Mouse (Mus musculus) spleen, postnatal 14 days (tissue): ENCODE measurements around the gene Sfta2.

Experiments used
- DNase-seq, 2 experiments: peaks; one replicate each; pipeline ENCODE4 v3.0.0; 2021 to 2022; ENCODE audit warnings: low spot score in 2 of 2

The Sfta2 gene

DNA sequence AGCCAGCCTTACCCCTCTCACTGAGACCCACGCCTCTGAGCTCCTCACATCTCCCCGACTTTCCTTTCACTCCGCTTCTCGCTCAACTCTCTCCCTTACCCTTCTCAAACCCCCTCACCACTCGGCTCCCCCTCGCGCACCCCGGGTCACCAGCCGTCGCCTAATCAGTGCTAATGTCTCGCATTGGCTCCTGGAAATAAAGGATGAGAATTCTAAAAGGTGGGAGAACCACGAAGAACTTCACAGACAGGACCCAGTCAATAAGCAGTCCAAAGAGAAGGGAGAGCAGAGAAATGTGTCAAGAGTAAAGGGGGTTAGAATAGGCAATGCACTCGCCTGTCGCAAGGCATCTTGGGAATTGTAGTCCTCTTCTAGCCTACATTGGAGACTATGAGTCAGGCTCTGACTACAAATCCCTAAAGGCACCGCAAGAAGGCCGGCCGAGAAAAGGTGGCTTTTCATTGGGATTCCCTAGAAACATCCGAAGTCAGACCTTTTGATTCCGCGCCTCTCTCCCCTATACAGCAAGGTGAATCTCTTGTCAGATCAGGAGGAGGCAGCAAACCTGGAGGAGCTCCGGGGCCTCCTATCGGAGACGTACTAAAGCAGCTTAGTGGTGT lies 72.2 kb downstream of the Sfta2 start, which contains the start of gene Gtf2h4:
TSS of gene Gtf2h4 (minus strand) at position 324 of the 620 bp plus-strand sequence.
- peak; percentile 55 to 80 for DNase-seq

DNA sequence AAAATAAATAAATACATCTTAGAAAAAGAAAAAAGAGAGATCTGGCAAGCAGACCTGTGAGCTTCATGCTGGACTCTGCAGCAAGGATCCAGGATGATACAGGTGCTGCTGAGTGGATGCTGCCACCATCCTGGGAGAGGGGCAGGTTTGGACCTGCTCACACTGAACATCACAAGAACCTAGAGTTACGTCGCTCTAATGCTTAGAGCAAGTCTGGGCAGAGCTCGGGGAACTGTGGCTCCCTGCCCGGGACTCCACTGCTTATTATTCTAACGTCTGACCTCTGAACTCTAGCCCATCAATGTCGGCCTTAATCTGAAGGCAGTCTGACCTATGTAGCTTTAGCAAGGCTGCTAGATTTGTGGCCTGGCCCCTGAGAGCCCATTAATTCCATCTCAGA lies 79.2 kb downstream of the Sfta2 start:
- no peak for DNase-seq

DNA sequence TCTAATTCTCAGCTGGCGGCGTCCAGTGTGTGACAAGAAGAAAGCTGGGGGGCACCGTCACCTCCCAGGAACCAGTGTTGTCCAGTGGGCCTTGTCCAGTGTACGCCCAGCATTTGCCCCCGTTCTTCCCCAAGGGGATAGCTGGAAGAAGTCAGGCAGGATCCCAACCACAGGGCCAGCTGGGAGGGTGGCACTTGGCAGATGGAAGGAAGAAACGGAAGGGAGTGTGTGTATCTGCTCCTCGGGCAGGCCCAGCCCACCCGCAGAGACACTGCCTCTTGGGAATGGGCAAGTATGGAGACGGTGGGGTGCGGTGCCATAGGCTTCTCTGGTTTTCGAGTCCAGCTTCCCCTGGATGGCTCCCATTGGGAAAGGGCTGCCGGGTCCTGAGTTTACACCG lies 80.6 kb downstream of the Sfta2 start:
- no peak for DNase-seq

DNA sequence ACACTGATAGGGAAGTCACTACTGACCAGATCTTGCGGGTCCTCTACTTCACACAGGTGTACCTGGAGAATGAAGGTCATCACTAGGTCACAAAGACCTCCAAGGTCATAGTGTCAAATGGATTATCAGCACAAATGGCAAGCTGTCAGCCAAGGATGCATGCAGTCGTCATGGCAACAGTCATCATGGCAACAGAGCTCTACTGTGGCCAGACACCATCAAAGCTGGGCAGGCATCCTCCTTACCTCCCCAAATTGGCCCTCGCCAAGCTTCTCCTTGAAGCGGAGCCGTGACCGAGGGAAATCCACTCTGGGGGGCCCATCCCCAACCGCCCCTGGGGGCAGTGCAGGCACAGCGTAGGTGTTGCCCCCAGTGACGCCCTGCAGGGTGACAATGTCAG lies 83.7 kb downstream of the Sfta2 start:
- no peak for DNase-seq

DNA sequence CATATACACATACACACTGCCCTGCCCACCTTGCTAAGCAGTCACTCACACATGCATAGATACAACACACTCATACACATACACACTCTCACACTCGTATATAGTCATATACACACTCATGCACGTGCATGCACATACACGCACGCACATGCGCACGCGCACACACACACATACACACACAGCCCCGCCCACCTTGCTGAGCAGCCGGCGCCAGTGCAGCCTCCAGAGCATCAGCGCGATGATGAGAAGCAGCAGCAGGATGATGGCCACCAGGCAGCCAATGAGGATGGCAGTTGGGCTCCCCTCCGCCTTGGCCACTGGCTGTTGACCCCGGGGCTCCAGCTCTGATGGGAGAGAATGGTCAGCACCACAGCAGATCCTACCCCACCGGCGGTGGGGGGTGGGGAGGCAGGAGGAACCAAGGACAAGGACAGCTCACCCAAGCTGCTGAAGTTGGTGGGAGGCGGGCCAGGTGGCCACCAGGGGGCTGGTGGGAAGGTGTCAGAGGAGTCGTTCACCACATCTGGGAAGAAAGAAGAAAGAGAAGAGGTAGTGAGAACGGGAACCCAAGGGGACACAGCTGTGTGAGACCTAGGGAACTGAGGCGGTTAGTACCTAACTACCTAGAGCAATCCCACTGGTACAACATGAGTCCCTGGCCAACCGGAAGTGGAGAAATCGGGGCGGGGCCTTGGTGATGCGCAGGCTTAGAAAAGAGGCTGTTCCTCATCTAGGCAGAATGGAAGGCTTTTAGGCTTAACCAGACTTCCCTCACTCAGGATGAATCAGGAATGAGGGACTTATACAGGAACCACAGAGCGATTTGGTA lies 87.2 kb downstream of the Sfta2 start:
- DNase-seq: no peak

DNA sequence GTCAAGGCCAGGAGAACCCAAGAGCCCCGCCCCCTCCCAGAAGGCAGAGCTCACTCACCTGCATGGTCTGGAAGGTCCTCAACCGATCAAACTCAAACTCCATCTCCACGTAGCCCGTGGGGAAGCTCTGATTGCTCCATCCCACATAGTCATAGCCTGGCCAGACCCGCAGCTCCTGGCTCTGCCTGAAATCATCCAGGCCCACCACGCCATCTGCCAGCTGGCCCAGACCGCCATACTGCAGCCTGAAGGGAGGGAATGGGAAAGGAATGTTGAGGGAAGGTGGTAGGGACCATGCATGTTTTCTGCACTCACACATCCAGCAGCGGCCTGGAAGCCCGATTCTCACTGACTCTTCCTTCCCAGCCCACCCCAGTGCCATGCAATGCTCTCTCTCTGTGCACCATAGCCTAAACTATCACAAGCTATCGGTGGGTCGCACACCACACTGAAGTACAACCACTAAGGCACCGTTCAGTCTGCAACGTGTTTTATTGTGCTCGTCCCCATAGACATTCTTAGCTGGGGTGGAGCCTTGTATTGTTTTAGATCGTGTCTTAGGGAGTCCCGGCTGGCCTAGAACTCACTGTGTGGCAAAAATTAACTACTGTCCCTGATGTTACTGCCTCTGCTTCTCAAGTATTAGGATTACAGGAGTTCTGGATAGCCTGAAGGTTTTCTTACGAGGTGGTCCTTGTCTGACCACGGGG lies 88.7 kb downstream of the Sfta2 start:
- DNase-seq: no peak

DNA sequence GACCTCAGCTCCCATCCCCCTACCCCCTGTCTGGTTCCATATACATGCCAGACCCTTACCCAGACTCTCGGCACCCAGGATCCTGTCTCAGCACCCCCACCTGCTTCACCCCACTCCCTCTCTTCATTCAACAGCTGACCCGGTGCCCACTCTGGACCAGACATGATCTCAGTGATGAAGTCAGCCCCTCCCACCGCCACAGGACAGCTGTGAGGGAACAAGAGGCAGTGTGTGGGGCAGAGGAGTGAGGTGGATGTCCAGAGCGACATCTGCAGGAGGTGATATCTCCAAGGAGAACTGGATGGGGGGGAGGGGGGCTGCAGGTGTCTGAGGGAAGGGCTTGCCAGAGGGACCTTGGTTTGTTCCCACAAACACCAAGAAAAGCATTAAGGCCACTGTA lies 90.5 kb downstream of the Sfta2 start:
- no peak for DNase-seq

DNA sequence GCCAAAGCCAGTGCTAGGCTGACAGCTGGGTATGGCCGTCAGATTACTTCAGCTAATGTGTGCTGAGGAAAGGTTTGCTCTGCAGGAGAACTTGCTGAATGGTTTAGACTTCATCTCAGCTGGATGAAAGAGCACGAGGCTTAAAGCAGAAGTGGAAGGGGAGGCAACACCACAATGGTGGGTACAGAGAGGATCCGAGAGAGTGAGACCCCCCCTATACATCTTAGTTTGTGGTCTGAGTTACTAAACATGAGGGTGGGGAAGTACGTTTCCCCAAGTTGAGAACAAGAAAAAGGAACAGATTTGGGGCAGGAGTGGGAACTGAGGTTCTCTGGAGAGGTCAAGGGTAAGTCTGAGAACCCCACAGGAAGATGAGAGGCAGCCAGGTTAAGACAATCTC lies 91.0 kb downstream of the Sfta2 start:
- DNase-seq: no peak

DNA sequence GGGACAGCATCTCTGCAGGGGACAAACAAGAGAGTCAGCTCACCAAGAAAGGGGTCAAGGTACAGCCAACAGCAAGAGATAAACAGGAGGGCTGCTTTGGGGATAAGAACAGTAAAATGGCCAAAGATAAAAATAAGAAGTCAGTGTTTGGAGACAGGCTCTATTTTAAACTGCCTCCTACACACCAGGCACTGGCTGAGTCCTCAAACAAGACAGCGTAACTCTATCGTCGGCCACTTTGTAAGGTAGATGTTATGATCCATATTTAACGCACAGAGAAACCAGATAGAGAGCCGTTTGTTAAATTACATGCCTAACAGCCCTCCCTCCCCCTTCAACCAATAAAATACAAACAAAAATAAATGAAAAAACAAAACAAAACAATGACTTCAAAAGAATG lies 92.6 kb downstream of the Sfta2 start:
- no peak for DNase-seq

DNA sequence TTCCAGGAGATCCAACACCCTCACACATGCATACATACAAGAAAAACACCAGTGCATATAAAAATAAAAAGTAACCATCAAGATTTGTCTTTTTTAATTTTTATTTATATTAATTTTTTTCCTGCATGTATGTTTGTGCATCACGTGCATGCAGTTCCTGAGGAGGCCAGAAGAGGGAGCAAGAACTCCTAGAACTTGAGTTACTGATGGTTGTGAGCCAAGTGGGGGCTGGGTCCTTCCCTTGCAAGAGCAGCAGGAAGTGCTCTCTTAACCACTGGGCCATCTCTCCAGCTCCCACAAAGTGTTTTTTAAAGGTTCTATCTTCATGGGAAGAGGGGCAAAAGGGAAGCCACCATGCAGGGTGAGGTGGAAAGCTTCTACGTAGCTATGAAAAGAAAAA lies 93.9 kb downstream of the Sfta2 start:
- DNase-seq: peak in 1 of 2 experiments; percentile 28

DNA sequence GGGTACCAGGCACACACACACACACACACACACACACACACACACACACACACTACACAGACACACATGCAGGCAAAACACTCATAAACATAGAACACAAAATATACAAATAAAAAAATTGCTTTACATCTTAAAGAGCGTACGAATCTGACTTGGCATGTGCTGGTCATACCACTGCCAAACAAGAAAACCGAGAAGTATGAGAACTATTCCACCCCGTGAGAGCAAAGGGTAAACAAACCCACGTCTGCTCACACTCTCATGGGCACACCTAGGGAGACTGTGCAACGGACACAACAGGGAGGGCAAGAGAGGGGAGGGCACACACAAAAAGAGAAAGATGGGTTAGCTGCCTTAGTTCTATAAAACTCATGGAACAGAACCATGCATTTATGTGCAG lies 95.3 kb downstream of the Sfta2 start:
- DNase-seq: no peak

DNA sequence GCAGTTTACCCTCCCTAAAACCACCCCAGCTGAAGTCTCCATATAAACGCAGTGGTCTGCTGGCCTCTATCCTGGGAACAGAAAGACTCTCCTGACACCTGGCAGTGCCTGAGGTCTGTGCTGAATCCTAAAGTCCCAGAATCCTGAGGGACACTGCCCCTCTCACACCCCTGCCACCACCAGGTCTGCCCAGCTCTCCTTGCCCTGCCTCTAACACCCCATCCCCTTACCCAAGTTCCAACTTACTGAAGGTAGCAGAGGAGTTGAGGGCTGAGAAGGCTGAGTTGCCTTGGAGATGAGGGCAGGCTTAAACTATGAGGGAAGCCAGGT lies 96.0 kb downstream of the Sfta2 start:
- no peak for DNase-seq

DNA sequence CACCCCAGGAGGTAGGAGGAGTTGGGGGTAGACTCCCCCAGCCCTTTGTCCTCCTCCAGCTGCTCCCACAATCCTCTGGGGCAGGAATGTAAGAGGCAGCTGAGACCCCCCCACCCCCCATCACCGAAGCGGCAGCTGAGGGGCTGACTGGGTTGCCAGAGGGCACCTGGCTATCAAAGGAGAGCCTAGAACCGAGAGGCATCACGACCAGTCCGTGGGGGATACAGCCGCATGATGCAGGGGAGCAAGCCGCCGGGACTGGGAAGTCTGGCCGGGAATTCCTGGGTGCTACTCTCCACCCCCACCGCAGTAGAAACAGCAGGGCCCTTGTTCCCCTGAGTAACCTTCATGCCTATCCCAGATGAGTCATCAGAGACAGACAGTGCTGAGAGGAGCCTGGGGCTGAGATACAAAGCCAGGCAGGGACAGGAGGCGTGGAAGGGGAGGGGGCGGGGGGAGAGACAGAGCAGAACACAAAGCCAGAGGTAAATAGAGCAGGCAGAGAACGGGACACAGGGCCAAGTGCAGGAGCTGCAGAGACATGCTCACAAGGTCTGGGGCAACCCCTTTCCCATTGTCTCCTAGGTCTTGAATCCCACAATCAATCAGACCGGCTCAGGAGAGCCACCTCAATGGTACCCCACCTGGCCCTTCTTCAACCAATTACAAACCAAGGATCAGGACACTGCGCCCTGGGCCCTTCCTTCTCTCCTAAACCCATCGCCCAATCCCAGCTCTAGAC lies 96.6 kb downstream of the Sfta2 start:
- no peak for DNase-seq

DNA sequence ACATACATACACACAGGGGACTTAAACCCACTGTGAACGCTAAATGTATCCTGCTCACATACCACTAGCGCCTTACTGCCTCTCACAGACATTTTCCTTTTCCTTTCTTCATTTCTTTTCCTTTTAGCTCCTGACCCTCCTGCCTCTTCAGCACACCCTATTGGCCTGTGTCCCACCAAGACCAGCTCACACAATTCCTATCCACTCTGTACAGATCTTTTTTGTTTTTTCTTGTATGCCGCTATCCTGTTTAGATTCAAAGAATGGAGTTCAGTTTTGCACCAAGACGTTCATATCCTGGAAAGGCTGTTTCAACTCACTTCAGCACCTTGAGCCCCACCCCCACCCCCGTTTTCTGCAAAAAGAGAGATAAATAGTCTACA lies 97.1 kb downstream of the Sfta2 start:
- no peak for DNase-seq

DNA sequence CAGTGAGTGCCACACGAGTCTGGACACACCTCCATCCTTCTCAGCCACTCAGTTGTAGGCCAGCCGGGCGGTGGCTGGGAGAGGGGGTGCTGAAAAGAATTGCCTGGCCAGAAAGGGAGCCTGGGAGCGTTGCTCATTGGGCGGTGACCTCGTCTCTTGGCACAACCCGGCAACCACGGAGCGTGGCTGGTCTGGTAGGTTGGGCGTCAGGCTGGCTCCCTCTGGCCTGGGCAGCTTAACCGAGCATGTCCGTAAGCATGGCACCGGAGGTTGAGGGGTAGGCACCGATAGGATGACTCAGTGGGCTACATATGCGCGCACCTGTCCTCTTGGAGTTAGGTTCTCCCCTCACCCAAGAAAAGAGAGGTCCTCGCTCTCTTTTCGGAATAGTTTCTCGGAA lies 98.6 kb downstream of the Sfta2 start:
- DNase-seq: no peak
